Mouse (Mus musculus) hindbrain, postnatal 0 days (tissue): Measurements from ENCODE around the gene Myo18b. TPM values are rescaled to one million over a fixed set of nuclear protein-coding genes. Genes with fewer than 3 reads are reported as not detected.

Source experiments
- ATAC-seq: fragments of 200-750 bp; cut with Nextera tagmentation; 2 replicates; pipeline ENCODE4 v1.8.0; 2017; ENCODE audit warnings: mild to moderate bottlenecking, moderate TSS enrichment, moderate library complexity
- DNase-seq: peaks from one replicate; pipeline ENCODE4 v3.0.0-alpha.2; 2015; ENCODE audit warnings: low spot score
- H3K27ac ChIP-seq: fragments of 300-500 bp; sonication (generic); 2 replicates; pipeline ENCODE4 v1.5.1; 2014; ENCODE audit warnings: mild to moderate bottlenecking
- H3K27me3 ChIP-seq: fragments of 300-500 bp; sonication (generic); 2 replicates; pipeline ENCODE4 v1.6.1; 2014; ENCODE audit warnings: low read length, mixed read lengths; ENCODE audit not compliant: insufficient read depth
- H3K36me3 ChIP-seq: fragments of 300-500 bp; sonication (generic); 2 replicates; pipeline ENCODE4 v1.6.1; 2014; ENCODE audit warnings: low read length, mixed read lengths; ENCODE audit not compliant: insufficient read depth
- H3K4me1 ChIP-seq: fragments of 300-500 bp; sonication (generic); 2 replicates; pipeline ENCODE4 v1.6.1; 2014; ENCODE audit warnings: antibody characterized with exemption, low read length, mixed read lengths; ENCODE audit not compliant: insufficient read depth
- H3K4me2 ChIP-seq: fragments of 300-500 bp; sonication (generic); 2 replicates; pipeline ENCODE4 v1.6.1; 2014; ENCODE audit warnings: low read depth, mild to moderate bottlenecking, low read length, moderate library complexity, mixed read lengths
- H3K4me3 ChIP-seq: fragments of 300-500 bp; sonication (generic); 2 replicates; pipeline ENCODE4 v1.5.1; 2014; ENCODE audit warnings: low read length
- H3K9ac ChIP-seq: fragments of 300-500 bp; sonication (generic); replicated peaks from 2 replicates; pipeline ENCODE4 v1.6.1; 2014; ENCODE audit warnings: mild to moderate bottlenecking, low read length, moderate library complexity, mixed read lengths
- H3K9me3 ChIP-seq: fragments of 300-500 bp; sonication (generic); 2 replicates; pipeline ENCODE4 v1.6.1; 2016; ENCODE audit warnings: low read length, mixed read lengths
- CTCF ChIP-seq: IDR thresholded peaks from 2 replicates; pipeline ENCODE4 v1.5.1; 2016; ENCODE audit warnings: antibody characterized with exemption, control low read depth, low read depth
- WGBS: fragments of 180-500 bp; shearing (Covaris S2); extraction: QIAGEN DNeasy Blood & Tissue Kit; methylation state at CpG from one replicate; pipeline ENCODE4 v1.1.7; 2014; 5-methylcytosine and 5-hydroxymethylcytosine counted together
- polyA plus RNA-seq: library from polyadenylated mRNA; unstranded; fragments of >200 nt; fragmentation: Nextera tagmentation; extraction: Ambion mirVana; gene quantifications from 2 replicates; pipeline ENCODE4 v1.2.1, GENCODE M21; 2015
- total RNA-seq: library from RNA; depleted of rRNA; stranded (reverse); fragments of >200 nt; gene quantifications from 2 replicates; pipeline ENCODE4 v1.2.3, GENCODE M21; 2014; rRNA removed

Myo18b gene
- total and polyA plus RNA-seq, 2 experiments from 2014 or later: 0.75 to 1.9 TPM

DNA sequence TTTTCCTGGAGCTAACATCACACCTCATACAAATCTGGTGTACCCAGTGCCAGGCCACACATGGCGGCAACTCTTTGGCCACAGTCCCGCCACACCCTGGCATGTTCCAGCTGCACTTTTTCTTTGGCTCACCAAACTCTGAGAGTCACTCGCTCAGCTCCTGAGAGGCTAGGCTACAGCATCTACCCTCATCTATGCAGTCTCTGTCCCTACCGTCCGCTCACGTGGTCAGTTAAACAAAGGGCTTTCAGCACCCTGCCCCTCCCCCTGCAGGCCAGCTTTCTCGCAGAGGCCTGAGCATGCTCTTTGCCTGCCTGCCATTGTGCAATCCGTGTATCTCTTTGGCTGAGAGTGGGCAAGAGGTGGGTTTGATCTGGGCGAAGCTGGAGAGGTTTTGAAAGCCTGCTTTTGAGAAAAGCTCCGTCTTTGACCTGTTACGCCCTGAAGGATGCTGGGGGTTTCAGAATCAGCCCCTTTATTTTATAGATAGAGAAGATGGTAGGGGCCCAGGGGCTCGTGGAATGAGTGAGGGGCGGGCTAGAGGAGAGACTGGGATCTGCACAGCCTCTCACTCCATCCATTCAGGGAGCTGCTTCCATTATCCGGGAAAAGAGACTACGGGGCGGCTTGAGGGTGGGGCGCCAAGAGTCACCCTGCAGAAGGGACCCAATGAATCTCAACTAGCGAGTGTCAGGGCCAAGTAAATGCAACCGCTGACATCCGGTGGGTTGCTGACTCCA is 252.5 kb downstream of the Myo18b start:
- Histone ChIP-seq H3K4me2 (0 out of 2 replicates have a peak overlapping the region, but pooled peaks have one; percentile 6), H3K27ac (peak overlapping the region; percentile 52; the same call in 1 of the 2 replicates), H3K9ac (no peak overlapping the region)

DNA sequence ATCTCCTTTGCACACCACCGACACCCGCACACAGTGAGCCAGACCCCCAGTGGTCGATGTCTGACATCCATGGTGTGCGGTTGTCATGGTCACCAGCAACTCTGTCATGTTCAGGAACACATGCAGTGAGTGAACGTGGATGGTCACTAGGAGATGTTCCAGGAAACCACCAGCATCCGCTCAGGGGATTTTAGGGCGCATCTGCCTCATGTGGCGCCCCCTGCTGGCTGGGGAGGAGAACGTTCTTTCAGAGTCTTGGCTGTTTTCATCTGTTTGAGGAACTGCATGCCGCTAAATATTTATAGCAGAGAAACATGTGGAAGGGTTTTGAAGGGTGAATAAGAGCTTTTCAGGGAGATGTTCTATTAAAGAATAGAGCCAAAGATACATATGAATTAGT is 253.4 kb downstream of the Myo18b start:
- H3K4me2 ChIP-seq: no peak overlapping the region
- peak; percentile 73 for TF ChIP-seq CTCF
- no peak for DNase-seq
- H3K36me3 ChIP-seq: no peaks in the 10 kb centered on the region
- no peaks in the 10 kb centered on the region for H3K9me3 ChIP-seq
- H3K4me1 ChIP-seq: no peaks in the 10 kb centered on the region
- ATAC-seq: no peak
- no peak overlapping the region for H3K9ac ChIP-seq
- 43% methylated on average over 10 of the region's 10 CpGs for WGBS
- no peaks in the 10 kb centered on the region for H3K27me3 ChIP-seq
- no peak overlapping the region for H3K4me3 ChIP-seq
- no peak overlapping the region for H3K27ac ChIP-seq

More for the DNA sequence above, 252.5 kb downstream of the Myo18b start:
- Histone ChIP-seq H3K4me3 (no peak overlapping the region), H3K9me3 (no peaks in the 10 kb centered on the region), H3K36me3 (no peaks in the 10 kb centered on the region), H3K4me1 (no peaks in the 10 kb centered on the region), H3K27me3 (no peaks in the 10 kb centered on the region)
- ATAC-seq (peak; percentile 88), DNase-seq (peak; percentile 83)
- peak; percentile 28; the same call in 1 of the 2 replicates for TF ChIP-seq CTCF
- 21% methylated on average over 19 of the region's 20 CpGs for WGBS

DNA sequence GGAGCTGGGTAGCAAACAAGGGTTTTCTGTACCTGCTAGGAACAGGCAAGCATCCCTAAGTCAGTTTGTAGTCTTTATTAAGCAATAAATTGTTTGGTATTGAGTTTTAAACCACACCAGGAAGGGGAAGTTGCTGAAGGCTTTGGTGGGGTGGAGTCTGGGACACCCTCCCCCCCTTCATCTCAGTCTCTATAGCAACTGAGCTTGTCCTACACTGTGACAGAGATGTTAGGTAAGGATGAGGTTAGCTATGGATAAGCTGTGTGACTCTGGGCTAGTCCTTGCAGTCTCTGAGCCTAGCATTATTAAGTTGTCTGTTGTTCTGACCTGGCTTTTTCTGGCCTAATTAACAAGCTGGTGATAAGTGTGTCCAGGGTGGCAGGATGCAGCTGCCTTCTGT is 254.4 kb downstream of the Myo18b start:
- Histone ChIP-seq H3K4me1 (no peaks in the 10 kb centered on the region), H3K9ac (no peak overlapping the region), H3K4me3 (no peak overlapping the region), H3K27me3 (no peaks in the 10 kb centered on the region), H3K4me2 (no peak overlapping the region), H3K27ac (no peak overlapping the region), H3K36me3 (no peaks in the 10 kb centered on the region), H3K9me3 (no peaks in the 10 kb centered on the region)
- ATAC-seq: no peak
- DNase-seq: no peak
- no peak for TF ChIP-seq CTCF

DNA sequence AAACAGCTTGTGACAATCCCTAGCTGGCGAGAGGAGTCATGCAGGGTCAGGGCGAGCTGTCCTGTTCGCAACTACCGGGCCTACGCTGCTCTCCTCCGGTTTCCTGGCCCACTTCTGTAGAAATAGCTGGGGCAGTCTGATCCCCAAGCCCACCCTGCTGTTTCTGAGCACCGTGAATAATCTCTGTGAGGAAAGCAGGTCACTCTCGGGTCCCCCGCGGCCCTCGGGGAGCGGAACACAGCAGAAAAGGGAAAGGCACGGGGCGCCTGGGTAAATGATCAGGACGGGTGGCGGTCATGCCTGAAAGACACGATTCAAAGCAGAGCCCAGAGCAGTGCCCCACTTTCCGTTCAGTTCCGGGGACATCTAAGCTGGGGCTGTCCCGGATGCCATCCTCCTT is 255.0 kb downstream of the Myo18b start:
- ATAC-seq (no peak), DNase-seq (no peak)
- H3K4me1 ChIP-seq: no peaks in the 10 kb centered on the region
- no peak overlapping the region for H3K4me2 ChIP-seq
- WGBS: 19% methylated on average over 20 of the region's 20 CpGs
- TF ChIP-seq CTCF: no peak
- no peak overlapping the region for H3K27ac ChIP-seq
- no peaks in the 10 kb centered on the region for H3K9me3 ChIP-seq
- no peak overlapping the region for H3K4me3 ChIP-seq
- no peaks in the 10 kb centered on the region for H3K27me3 ChIP-seq
- H3K9ac ChIP-seq: no peak overlapping the region
- H3K36me3 ChIP-seq: no peaks in the 10 kb centered on the region

DNA sequence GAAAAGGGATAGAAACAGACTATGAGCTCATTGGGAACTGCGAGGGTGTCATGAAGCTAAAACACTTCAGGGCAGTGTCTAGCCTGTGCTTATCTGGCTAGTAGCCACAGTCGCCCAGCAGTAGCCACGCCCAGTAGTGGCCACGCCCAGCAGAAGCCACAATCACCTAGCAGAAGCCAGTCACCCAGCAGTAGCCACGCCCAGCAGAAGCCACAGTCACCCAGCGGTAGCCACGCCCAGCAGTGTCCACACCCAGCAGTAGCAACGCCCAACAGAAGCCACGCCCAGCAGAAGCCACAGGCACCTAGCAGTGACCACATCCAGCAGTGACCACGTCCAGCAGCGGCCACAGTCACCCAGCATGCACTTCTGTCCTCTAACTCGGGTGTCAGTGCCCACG is 255.5 kb downstream of the Myo18b start:
- H3K36me3 ChIP-seq: no peaks in the 10 kb centered on the region
- 21% methylated on average over 13 of the region's 13 CpGs for WGBS
- no peaks in the 10 kb centered on the region for H3K9me3 ChIP-seq
- DNase-seq (no peak), ATAC-seq (no peak)
- H3K27ac ChIP-seq: no peak overlapping the region
- no peak overlapping the region for H3K4me3 ChIP-seq
- H3K4me1 ChIP-seq: no peaks in the 10 kb centered on the region
- H3K4me2 ChIP-seq: no peak overlapping the region
- TF ChIP-seq CTCF: no peak
- H3K27me3 ChIP-seq: no peaks in the 10 kb centered on the region
- H3K9ac ChIP-seq: no peak overlapping the region

Other genes starting within 250 kb of the Myo18b start
- 59.5 and 67.6 TPM in 2 replicates for gene Grk3, start 119.4 kb upstream of the Myo18b start, total RNA-seq
- 22.4 and 23.1 TPM in 2 replicates for gene Grk3, start 119.4 kb upstream of the Myo18b start, polyA plus RNA-seq
- not detected in 2 replicates for gene Crybb2, start 173.8 kb upstream of the Myo18b start, total RNA-seq
- not detected in 2 replicates for gene Crybb2, start 173.8 kb upstream of the Myo18b start, polyA plus RNA-seq
- 1.6 and 5.3 TPM in 2 replicates for gene Crybb3, start 185.2 kb upstream of the Myo18b start, total RNA-seq
- 2.3 and 2.6 TPM in 2 replicates for gene Crybb3, start 185.2 kb upstream of the Myo18b start, polyA plus RNA-seq